Mouse (Mus musculus) heart, embryonic 12.5 days (tissue): ENCODE measurements around the gene Mmgt2. TPM values are rescaled to one million over a fixed set of nuclear protein-coding genes. Genes with fewer than 3 reads are reported as not detected.

ENCODE experiments used
- ATAC-seq: fragments of 200-750 bp; cut with Nextera tagmentation; 2 replicates; pipeline ENCODE4 v1.8.0; 2017; ENCODE audit warnings: moderate TSS enrichment, moderate library complexity; ENCODE audit not compliant: insufficient number of reproducible peaks, low FRiP score
- H3K27ac ChIP-seq: fragments of 300-500 bp; sonication (generic); 2 replicates; pipeline ENCODE4 v1.5.1; 2016; ENCODE audit warnings: mild to moderate bottlenecking, moderate library complexity; ENCODE audit not compliant: poor library complexity, severe bottlenecking
- H3K27me3 ChIP-seq: fragments of 300-500 bp; sonication (generic); replicated peaks from 2 replicates; pipeline ENCODE4 v1.6.1; 2016; ENCODE audit warnings: mild to moderate bottlenecking, moderate library complexity
- H3K36me3 ChIP-seq: fragments of 300-500 bp; sonication (generic); 2 replicates; pipeline ENCODE4 v1.6.1; 2016; ENCODE audit warnings: mild to moderate bottlenecking, moderate library complexity
- H3K4me1 ChIP-seq: fragments of 300-500 bp; sonication (generic); replicated peaks from 2 replicates; pipeline ENCODE4 v1.6.1; 2016; ENCODE audit warnings: mild to moderate bottlenecking
- H3K4me2 ChIP-seq: fragments of 300-500 bp; sonication (generic); 2 replicates; pipeline ENCODE4 v1.6.1; 2016; ENCODE audit warnings: mild to moderate bottlenecking, moderate library complexity
- H3K4me3 ChIP-seq: fragments of 300-500 bp; sonication (generic); 2 replicates; pipeline ENCODE4 v1.5.1; 2016; ENCODE audit warnings: mild to moderate bottlenecking
- H3K9ac ChIP-seq: fragments of 300-500 bp; sonication (generic); 2 replicates; pipeline ENCODE4 v1.6.1; 2016; ENCODE audit warnings: mild to moderate bottlenecking, moderate library complexity
- H3K9me3 ChIP-seq: fragments of 300-500 bp; sonication (generic); replicated peaks from 2 replicates; pipeline ENCODE4 v1.6.1; 2016; ENCODE audit warnings: mild to moderate bottlenecking, moderate library complexity
- WGBS: fragments of 180-500 bp; shearing (Covaris S2); methylation state at CpG from one replicate; pipeline ENCODE4 v1.1.7; 2016; 5-methylcytosine and 5-hydroxymethylcytosine counted together
- polyA plus RNA-seq: library from polyadenylated mRNA; unstranded; fragments of >200 nt; fragmentation: Nextera tagmentation; extraction: Ambion mirVana; gene quantifications from 2 replicates; pipeline ENCODE4 v1.2.1, GENCODE M21; 2016

Gene Mmgt2
- polyA plus RNA-seq, 1 experiment from 2014 or later: 58.3 TPM

DNA sequence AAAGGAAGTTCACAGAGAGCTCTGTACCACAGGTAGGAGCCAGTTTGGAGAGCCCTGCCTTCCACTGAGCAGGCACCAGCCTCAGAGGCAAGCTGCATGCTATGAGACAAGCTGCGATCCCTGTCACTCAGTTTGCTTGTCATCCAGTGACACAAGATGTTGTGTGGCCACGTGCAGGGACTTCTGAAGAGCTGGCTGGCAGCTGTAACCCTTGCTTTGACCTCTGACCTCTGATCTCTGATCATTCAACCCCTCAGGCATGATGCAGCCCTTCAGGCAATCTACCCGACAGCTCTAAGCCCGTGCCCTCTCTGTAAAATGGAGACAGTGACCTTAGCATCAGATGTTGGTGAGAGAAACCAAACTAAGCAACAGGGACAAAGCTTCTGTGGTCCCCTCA, 25.6 kb upstream of the Mmgt2 start:
- H3K9ac ChIP-seq: no peak overlapping the region

DNA sequence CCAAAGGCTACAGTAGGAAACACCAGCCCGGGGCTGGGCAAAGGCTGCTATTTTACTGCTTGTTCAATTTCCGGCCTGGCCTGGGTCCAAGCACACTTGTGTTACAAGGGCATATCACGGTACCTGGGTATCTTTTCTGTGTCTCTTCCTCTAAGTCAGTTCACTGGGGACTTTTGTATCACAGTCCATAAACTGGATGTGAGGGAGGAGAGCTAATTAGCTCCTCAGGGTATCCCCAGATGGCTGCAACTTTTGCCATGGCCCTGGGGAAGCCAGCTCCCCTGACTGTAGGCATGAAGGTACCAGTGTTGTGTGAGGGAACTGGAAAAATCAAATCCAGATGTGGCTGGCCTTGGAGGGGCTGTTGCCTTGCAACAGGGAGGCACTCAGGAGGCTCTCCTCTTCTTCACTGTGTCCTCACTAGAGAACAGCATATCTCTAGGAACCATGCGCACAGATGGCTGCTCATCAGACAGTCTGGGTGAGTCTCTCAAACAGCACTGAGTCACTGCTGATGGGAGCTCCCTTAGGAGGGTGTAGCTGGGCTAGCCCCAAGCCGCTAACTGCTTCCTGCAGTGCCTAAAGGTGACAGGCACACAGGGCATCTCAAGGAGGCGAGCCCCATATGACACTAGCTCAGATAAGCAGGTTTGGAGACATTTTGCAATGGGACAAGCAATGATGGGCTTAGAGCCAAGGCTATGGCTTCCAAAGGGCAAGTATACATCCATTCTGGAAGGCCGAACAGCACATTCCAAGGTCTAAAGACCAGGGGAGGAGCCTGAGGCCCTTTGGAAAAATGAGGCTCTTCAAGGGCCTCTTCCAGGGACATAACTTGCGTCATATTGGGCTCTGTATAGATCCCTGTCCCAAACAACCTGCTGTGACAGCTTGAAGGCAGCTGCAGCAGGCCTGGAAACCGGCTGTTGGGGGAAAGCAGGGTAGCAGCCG, 23.8 kb upstream of the Mmgt2 start:
- Histone ChIP-seq H3K27ac (peak overlapping the region; percentile 55), H3K4me2 (no peak overlapping the region), H3K27me3 (no peaks in the 10 kb centered on the region), H3K9me3 (0 out of 2 replicates have a peak, but pooled peaks cover 4% of the 10 kb centered on the region), H3K36me3 (peaks cover 22% of the 10 kb centered on the region), H3K4me1 (peaks cover 55% of the 10 kb centered on the region), H3K4me3 (no peak overlapping the region), H3K9ac (0 out of 2 replicates have a peak overlapping the region, but pooled peaks have one; percentile 13)
- peak; percentile 50 for ATAC-seq
- 36% methylated on average over 10 of the region's 10 CpGs for WGBS

More for the DNA sequence above, 25.6 kb upstream of the Mmgt2 start:
- H3K27ac ChIP-seq: no peak overlapping the region
- 56% methylated on average over 4 of the region's 4 CpGs for WGBS
- peaks cover 38% of the 10 kb centered on the region for H3K4me1 ChIP-seq
- no peak overlapping the region for H3K4me2 ChIP-seq
- 0 out of 2 replicates have a peak, but pooled peaks cover 4% of the 10 kb centered on the region for H3K9me3 ChIP-seq
- H3K4me3 ChIP-seq: no peak overlapping the region
- no peaks in the 10 kb centered on the region for H3K27me3 ChIP-seq
- no peak for ATAC-seq
- H3K36me3 ChIP-seq: peaks cover 38% of the 10 kb centered on the region

DNA sequence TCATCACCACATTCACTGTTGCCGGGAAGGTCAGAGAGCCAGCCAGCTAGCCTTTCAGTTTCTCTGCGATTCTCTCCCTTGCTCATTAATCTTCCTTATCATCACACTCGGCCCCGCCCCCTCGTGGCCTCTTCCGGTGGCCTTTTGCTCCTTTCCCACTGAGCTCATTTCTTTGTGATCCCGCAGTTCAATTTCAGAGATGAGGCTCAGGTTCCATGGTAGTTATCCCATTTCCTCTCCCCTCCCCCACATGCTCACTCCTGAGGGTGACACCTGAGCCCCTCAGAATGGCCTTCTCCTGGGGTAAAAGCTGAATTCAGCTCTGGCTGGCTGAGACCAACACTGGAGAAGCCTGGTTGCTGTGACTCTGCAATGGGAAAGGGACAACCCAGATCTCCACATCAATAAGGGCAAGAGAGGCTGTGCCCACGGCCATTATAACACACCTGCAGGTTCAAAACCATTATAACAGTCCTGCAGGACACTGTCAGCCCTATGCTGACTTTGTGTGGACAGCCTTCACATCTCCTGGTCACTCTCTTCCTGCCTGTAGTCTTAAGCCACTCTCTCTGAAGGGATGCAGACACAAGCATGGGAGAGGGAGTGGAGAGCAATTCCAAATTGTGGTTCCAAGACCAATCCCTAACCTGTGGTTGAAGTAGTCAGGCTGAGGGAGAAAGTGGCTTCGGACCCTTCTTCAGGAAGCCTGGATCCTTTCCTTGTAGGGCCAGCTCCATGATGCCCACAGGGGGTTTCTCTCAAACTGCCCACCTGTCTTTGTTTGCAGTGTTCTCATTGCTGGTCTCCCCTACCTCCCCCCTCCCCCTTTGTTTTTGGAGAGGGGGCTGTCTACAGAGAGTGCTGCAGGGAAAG, 18.9 kb upstream of the Mmgt2 start:
- H3K4me1 ChIP-seq: peaks cover 61% of the 10 kb centered on the region
- 6% methylated on average over 9 of the region's 9 CpGs for WGBS
- peak overlapping the region; percentile 72 for H3K27ac ChIP-seq
- ATAC-seq: no peak
- H3K27me3 ChIP-seq: no peaks in the 10 kb centered on the region
- H3K4me2 ChIP-seq: peak overlapping the region; percentile 57
- H3K36me3 ChIP-seq: peaks cover 8% of the 10 kb centered on the region; the same call in 1 of the 2 replicates
- peak overlapping the region; percentile 45 for H3K9ac ChIP-seq
- H3K9me3 ChIP-seq: 0 out of 2 replicates have a peak, but pooled peaks cover 4% of the 10 kb centered on the region
- no peak overlapping the region for H3K4me3 ChIP-seq

DNA sequence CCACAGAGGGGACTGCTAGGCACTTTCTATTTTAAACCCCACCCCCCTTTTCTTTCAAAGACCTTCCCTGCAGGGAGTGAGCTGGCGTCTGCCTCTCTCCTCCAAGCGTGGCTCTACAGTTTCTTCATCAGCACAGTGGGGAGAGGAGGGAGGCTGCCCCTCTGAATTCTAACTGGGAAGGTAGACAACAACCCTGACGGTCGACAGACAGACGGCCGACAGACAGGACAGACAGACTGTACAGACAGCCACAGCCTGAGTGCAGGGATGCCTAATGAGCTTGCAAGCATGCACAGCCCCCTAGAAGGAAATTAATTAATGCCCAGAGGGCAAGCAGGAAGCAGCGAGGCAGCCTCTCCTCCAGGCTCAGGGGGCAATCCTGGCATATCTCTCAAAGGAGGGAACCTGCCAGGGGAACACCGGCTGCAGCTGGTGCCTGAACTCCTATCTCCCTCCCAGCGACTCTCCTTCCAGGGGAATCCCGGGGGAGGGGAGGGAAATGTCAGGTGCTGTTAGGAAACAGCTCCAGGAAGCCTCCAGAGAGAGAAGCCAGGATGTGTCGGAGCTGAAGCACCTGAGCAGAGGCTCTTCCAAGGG, 18.1 kb upstream of the Mmgt2 start:
- ATAC-seq: no peak
- peak overlapping the region; percentile 72 for H3K27ac ChIP-seq

DNA sequence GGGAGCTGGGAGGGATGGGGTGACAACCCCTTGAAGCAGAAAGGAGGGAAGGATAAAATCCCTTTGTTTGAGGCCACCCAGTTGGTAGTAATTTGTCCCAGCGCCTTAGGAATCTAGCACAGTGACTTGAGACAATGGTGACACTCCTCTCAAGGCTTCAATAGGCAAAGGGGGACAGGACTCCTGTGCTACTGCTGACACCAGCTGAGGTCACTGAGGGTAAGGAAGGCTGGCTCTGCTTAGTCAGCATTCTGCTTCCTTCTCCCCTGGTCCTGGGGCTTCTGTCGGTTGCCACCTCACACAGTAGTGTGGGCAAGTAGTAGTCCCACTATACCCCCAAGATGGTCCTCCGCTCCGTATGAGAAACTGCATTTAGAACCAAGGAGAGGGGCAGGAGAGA, 17.3 kb upstream of the Mmgt2 start:
- peaks cover 6% of the 10 kb centered on the region; the same call in 1 of the 2 replicates for H3K36me3 ChIP-seq
- H3K9me3 ChIP-seq: 0 out of 2 replicates have a peak, but pooled peaks cover 4% of the 10 kb centered on the region
- no peak overlapping the region for H3K27ac ChIP-seq
- ATAC-seq: no peak
- H3K4me2 ChIP-seq: peak overlapping the region; percentile 57; the same call in 1 of the 2 replicates
- no peak overlapping the region for H3K4me3 ChIP-seq
- 50% methylated on average over 4 of the region's 4 CpGs for WGBS
- H3K4me1 ChIP-seq: peaks cover 61% of the 10 kb centered on the region
- no peak overlapping the region; the same call in 1 of the 2 replicates for H3K9ac ChIP-seq
- H3K27me3 ChIP-seq: no peaks in the 10 kb centered on the region

More for the DNA sequence above, 18.1 kb upstream of the Mmgt2 start:
- peaks cover 61% of the 10 kb centered on the region for H3K4me1 ChIP-seq
- peak overlapping the region; percentile 45 for H3K9ac ChIP-seq
- WGBS: 3% methylated on average over 11 of the region's 11 CpGs
- 0 out of 2 replicates have a peak, but pooled peaks cover 4% of the 10 kb centered on the region for H3K9me3 ChIP-seq
- peak overlapping the region; percentile 5 for H3K4me3 ChIP-seq
- H3K36me3 ChIP-seq: peaks cover 8% of the 10 kb centered on the region; the same call in 1 of the 2 replicates
- H3K4me2 ChIP-seq: peak overlapping the region; percentile 57
- no peaks in the 10 kb centered on the region for H3K27me3 ChIP-seq

DNA sequence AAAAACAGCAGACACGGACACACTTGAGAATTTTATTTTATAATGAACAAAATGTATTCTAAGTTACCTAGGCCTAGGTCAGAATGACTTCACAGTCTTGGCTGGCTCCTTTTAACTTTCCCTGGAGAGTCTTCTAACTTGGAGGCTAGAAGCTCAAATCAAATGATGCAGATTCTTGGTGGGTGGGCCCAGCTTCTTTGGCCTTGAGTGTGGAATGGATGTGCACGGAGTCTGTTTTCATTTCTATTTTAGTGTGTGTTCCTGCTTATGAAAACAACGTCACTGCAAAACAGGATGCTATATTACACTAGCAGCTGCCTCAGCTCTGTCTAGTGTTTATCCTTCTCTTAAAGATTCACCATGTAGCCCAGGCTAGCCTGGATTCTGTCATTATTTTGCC, 13.1 kb upstream of the Mmgt2 start:
- Histone ChIP-seq H3K27ac (peak overlapping the region; percentile 84; the same call in 1 of the 2 replicates), H3K9me3 (no peaks in the 10 kb centered on the region), H3K4me3 (no peak overlapping the region), H3K36me3 (no peaks in the 10 kb centered on the region), H3K27me3 (no peaks in the 10 kb centered on the region), H3K4me2 (no peak overlapping the region), H3K9ac (no peak overlapping the region), H3K4me1 (peaks cover 74% of the 10 kb centered on the region)
- WGBS: 61% methylated on average over 3 of the region's 3 CpGs
- no peak for ATAC-seq

DNA sequence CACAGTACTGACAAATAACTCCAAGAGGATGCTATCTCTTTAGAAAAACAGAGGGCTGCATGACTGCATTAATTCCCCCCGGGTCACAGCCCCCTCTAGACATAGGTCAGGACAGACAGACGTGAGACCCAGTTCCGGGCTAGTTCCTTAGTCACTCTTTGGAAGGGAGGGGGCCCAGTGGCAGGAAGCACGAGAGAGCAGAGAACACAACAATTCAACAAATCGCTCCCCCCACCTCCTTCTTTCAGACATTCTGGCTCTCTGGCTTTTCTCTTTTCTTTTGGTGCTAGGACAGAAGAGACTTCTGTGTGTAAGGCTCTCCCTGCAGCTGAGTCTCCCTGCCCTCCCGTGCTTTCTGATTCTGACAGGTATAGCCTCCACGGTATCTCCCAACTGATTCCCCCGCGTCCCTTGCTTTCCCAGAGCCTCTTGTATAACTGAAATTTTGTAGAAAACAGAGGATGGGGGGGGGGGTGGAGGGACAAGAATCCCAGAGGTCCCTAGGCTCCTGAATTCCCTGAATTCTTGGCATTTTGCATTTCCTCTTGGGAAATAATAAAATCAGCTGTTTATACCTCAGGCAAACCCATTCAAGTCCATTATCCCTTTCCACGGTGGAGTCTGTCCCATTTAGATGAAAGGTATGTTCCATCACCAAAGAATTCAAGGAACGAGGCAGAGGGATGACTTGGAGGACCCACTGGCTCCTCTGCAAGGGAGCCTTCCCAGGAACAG, 12.2 kb upstream of the Mmgt2 start:
- WGBS: 36% methylated on average over 11 of the region's 11 CpGs
- H3K4me3 ChIP-seq: no peak overlapping the region
- peak overlapping the region; percentile 38 for H3K4me2 ChIP-seq
- peak overlapping the region; percentile 41; the same call in 1 of the 2 replicates for H3K9ac ChIP-seq
- peak overlapping the region; percentile 84 for H3K27ac ChIP-seq
- peaks cover 71% of the 10 kb centered on the region for H3K4me1 ChIP-seq
- H3K9me3 ChIP-seq: no peaks in the 10 kb centered on the region
- ATAC-seq: no peak
- no peaks in the 10 kb centered on the region for H3K27me3 ChIP-seq
- no peaks in the 10 kb centered on the region for H3K36me3 ChIP-seq

DNA sequence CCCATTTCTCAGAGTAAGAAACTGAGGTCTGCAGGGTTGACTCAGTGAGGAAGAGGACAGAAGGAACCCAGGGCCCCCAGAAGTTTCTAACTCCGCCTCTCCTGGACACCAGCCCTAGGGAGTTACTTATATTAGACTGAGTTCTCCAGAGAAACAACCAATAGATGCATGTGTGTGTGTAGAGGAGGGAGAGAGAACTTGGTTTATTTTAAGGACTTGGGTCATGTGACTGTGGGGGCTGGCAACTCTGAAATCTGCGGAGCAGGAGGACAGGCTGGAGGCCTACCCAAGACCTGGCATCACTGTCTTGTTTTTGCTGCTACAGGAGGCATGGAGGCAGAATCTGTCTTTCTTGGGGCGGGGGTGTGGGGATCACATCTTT, 11.6 kb upstream of the Mmgt2 start:
- peak overlapping the region; percentile 38 for H3K4me2 ChIP-seq
- H3K27ac ChIP-seq: peak overlapping the region; percentile 84

DNA sequence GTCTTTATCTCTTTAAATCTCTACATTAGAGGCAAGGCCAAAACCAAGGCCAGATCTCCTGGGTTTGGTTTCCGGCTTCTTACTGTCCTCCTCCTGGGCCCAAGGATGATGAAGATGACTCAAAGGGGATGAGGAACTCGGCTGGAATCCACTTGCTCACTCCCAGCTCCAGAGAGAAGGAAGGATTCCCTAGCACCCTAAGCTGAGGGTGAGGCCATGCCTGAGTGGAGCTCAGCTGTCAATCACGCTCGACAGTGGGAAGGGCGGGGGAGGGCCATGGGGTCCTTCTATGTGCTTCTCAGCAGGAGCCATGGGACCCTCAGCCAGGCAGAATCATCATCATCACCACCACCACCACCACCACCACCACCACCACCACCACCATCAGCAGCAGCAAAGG, 11.1 kb upstream of the Mmgt2 start:
- peak overlapping the region; percentile 84 for H3K27ac ChIP-seq
- no peaks in the 10 kb centered on the region for H3K36me3 ChIP-seq
- WGBS: 66% methylated on average over 5 of the region's 5 CpGs
- no peak for ATAC-seq
- no peaks in the 10 kb centered on the region for H3K27me3 ChIP-seq
- peak overlapping the region; percentile 38 for H3K4me2 ChIP-seq
- no peaks in the 10 kb centered on the region for H3K9me3 ChIP-seq
- H3K4me1 ChIP-seq: peaks cover 76% of the 10 kb centered on the region
- 0 out of 2 replicates have a peak overlapping the region, but pooled peaks have one; percentile 25 for H3K9ac ChIP-seq
- no peak overlapping the region for H3K4me3 ChIP-seq

More for the DNA sequence above, 11.6 kb upstream of the Mmgt2 start:
- peaks cover 72% of the 10 kb centered on the region for H3K4me1 ChIP-seq
- H3K4me3 ChIP-seq: no peak overlapping the region
- ATAC-seq: 0 out of 2 replicates have a peak, but pooled peaks have one; percentile 58
- 59% methylated on average over 3 of the region's 3 CpGs for WGBS
- no peaks in the 10 kb centered on the region for H3K27me3 ChIP-seq
- H3K9me3 ChIP-seq: no peaks in the 10 kb centered on the region
- peak overlapping the region; percentile 41; the same call in 1 of the 2 replicates for H3K9ac ChIP-seq
- H3K36me3 ChIP-seq: no peaks in the 10 kb centered on the region

DNA sequence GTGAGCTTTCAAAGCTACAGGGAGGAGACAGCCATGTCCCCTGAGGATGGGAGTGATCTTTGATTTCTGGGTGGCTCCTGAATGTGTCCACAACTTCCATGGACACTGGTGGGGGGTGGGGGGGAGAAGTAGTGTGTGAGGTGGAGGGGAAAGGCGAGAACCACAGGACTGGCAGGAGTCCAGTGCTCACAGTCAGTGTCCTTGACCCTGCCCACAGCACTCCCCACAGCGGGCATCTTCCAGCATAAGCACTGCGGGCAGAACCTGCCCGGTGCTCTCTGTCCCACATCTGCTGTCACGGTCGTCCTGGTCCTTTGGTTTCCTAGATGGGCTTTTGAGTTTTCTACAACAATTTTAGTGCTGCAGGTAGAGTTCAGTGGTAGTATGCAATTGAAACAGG, 10.7 kb upstream of the Mmgt2 start:
- Histone ChIP-seq H3K27me3 (no peaks in the 10 kb centered on the region), H3K4me1 (peaks cover 80% of the 10 kb centered on the region), H3K27ac (peak overlapping the region; percentile 84), H3K4me2 (no peak overlapping the region), H3K9me3 (no peaks in the 10 kb centered on the region), H3K36me3 (no peaks in the 10 kb centered on the region), H3K9ac (no peak overlapping the region), H3K4me3 (no peak overlapping the region)
- 78% methylated on average over 6 of the region's 6 CpGs for WGBS
- ATAC-seq: no peak
